Mouse (Mus musculus): Measurements from ENCODE around the gene 4930522H14Rik.

Gene 4930522H14Rik

GRCm38 (mm10) chr4:109475577-109476553, 55.2 kb downstream of the 4930522H14Rik start:
- DNase-seq (ENCODE audit: low spot score), result peak; percentile 35

GRCm38 (mm10) chr4:109475078-109475477, 56.0 kb downstream of the 4930522H14Rik start:
- no peak for DNase-seq (ENCODE audit: low spot score)

GRCm38 (mm10) chr4:109472566-109472965, 58.5 kb downstream of the 4930522H14Rik start:
- no peak for DNase-seq (ENCODE audit: low spot score)

GRCm38 (mm10) chr4:109471606-109472005, 59.5 kb downstream of the 4930522H14Rik start:
- no peak for DNase-seq (ENCODE audit: low spot score)

- DNase-seq (ENCODE audit: low spot score), result no peak
These were observed 63.4 kb downstream of the 4930522H14Rik start for GRCm38 (mm10) chr4:109467687-109468086.

- DNase-seq (ENCODE audit: low spot score), result no peak
These were observed 67.2 kb downstream of the 4930522H14Rik start for GRCm38 (mm10) chr4:109463892-109464291.

GRCm38 (mm10) chr4:109460421-109461179, 70.5 kb downstream of the 4930522H14Rik start:
- DNase-seq (ENCODE audit: low spot score), result no peak

- no peak for DNase-seq (ENCODE audit: low spot score)
These were observed 74.3 kb downstream of the 4930522H14Rik start for GRCm38 (mm10) chr4:109456821-109457220.

Data from ovary, postnatal 10 days (tissue).